Mouse (Mus musculus) cerebellum, postnatal 4 days (tissue): ENCODE results near the gene Acsm2.
"Not testable (repeated sequence)": the region's sequence is repeated elsewhere in the genome, so short reads cannot be mapped to it uniquely, and the experiment has no call there.

Source experiments
- DNase-seq, 2 experiments: peaks; one replicate each; pipeline ENCODE4 v3.0.0; 2022; ENCODE audit warnings: low spot score in 2 of 2, mixed read lengths in 1 of 2

Gene Acsm2

GRCm38 (mm10) chr7:119562476-119562875 is 8.3 kb downstream of the Acsm2 start:
- not testable (repeated sequence) for DNase-seq

DNA sequence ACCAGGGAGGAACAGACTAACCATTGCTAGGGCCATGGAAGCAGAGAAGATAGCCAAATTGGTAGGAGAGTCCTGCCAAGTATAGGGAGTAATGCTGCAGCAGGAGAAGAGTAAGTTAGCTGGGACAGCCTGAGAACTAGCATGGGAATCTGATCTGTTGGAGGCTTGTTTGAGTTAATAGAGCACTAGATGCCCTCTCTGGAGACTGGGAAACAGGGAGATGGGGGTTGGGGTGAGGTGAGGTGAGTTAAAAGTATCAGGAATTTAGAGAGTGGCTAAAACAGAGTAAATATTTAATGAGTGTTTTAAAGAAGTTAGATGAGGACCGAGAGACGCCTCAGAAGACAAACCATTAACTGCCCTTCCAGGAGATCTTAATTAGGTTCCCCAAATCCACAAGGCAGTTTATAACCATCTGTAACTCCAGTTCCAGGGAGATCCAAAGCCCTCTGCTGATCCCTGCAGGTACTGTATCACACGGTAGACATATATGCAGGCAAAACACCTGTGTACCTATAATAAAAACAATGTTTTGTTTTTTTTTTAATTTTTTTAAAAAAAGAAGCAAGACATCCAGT is 40.5 kb downstream of the Acsm2 start:
- no peak for DNase-seq

- no peak for DNase-seq
Observed at GRCm38 (mm10) chr7:119595306-119595705, 41.2 kb downstream of the Acsm2 start.

GRCm38 (mm10) chr7:119596536-119596935 is 42.4 kb downstream of the Acsm2 start:
- no peak for DNase-seq

DNA sequence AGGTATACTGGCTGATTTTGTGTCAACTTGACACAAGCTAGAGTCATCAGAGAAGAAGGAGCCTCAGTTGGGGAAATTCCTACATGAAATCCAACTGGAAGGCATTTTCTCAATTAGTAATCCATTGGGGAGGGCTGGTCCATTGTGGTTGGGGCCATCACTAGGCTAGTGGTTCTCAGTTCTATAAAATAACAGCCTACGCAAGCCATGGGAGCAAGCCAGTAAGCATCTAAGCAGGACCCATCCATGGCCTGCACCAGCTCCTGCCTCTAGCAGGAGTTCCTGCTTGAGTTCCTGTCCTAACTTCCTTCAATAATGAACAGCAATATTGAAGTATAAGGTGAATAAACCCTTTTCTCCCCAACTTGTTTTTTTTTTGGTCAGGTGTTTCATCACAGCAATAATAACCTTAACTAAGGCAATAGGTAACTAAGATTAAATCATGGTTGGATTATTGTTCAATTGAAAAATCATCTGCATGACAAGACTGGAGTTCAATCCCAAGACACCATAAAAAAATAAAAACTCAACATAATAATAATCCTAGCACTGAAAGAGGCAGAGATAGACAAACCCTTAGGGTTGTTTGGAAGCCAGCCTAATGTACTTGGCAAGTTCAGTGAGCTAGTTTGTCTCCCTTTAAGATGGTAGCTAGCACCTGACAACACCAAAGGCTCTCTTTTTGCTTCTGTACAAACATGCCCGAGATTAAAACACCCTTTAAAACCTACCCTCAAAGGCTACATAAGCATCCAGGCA is 47.2 kb downstream of the Acsm2 start:
- no peak for DNase-seq

DNA sequence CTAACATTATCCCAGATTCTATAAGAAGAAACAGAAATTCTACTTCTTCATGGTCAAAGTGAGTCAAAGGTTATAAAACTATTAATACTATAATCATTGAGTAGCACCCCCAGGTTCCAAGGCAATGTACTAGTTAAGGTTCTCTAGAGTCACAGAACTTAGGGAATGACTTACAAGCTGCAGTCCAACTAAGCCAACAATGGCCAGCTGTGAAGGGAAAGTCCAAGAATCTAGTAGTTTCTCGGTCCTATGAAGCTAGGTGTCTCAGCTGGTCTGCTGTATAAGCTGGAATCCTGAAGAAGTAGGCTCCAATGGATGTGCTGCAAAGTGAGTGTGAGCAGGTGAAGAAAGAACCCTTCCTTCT is 47.8 kb downstream of the Acsm2 start:
- DNase-seq: no peak

- no peak for DNase-seq
Observed at GRCm38 (mm10) chr7:119604903-119605483, 50.9 kb downstream of the Acsm2 start.

GRCm38 (mm10) chr7:119605926-119606663 is 52.0 kb downstream of the Acsm2 start:
- DNase-seq: no peak

DNA sequence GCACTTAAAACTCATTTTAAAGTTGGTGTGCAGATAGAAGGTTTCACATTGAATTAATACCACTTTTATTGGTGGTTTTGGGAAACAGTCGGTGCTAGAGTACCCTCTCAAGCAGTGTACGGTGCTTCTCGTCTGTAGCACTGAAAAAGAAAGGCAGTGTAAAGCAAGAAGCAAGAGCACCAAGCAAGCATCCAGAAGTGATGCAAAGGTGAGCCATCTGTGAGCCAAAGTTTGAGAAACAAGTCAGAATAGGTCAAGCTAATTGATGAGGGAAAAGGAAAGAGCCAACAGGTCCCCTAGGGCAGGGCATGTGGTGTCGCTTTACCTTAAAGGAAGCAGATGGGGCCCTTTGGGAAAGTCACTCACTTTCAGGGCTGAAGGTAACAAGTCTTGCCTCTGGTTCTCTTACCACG is 52.5 kb downstream of the Acsm2 start, which contains the start of gene Acsm1:
Gene Acsm1 (plus strand): TSS at position 363 of the 413 bp plus-strand sequence.
- no peak for DNase-seq

DNA sequence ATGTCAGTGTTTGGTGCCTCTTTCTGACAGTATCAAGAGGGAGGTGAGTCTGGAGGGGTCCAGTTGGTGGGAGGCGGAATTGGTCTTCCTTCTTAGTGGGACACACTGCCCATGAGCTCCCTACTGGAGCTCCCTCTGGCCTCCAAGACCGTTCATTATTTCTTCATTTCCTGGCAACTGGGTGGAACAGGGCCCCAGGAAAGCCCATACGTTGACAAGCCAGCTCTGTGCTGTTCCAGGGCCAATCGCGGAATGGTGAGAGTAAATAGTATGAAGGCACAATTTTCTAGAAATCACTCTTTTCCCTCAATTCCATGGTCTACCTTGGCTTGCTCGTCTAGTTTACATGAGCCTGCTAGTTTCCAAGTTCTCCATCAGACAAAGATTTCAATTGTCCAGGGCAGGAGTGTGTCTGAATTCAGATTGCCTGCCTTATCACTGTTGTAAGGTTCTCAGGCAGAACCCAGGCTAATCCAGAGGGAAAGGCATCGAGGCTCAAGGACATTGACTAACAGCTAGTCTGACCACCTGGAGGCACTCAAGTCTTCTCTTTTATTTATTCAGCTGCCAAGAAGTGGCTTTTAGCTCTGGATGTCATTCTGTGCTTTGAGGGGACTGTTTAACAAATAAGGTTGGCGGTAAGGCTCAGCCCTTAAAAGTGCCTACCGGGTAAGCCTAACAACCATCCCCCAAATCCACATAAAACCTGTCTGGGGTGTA is 53.8 kb downstream of the Acsm2 start:
- DNase-seq: no peak

DNA sequence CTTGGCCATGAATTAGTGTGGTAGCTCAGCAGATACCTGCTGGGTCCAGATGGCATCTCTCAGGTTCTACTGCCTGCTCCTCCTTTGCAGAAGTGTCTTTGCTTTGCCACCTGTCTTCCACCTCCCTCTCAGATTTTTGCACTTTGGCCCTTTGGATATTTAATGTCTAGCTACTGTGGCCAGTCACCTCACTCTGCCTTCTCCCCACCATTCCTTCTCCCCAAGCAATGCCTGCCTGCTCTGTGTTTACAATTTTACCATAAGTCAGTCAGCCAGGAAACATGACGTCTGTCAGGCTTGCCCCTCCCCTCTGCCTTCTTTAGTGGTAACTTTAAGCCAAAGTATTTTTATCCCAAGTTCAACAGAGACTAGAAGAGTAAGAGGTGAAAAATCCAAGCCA is 62.4 kb downstream of the Acsm2 start:
- no peak for DNase-seq

DNA sequence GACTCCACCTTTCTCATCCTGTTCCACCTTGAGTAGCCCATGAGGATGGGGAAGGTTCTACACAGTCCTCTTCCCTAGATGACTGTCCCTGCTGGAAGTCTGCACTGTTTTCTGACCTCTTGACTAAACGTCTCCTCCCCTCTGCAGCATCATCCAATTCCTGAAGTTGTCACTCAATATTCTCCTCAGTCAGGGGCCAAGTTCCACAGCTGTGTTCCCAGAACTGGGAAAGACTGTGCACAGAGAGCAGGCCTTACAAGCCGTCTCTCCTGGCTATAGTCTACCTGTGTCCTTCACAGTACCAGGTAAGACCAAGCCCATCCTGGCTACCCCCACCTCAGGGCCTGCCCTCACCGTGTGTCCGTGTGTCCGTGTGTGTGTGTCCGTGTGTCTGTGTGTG is 63.5 kb downstream of the Acsm2 start:
- DNase-seq: no peak

DNA sequence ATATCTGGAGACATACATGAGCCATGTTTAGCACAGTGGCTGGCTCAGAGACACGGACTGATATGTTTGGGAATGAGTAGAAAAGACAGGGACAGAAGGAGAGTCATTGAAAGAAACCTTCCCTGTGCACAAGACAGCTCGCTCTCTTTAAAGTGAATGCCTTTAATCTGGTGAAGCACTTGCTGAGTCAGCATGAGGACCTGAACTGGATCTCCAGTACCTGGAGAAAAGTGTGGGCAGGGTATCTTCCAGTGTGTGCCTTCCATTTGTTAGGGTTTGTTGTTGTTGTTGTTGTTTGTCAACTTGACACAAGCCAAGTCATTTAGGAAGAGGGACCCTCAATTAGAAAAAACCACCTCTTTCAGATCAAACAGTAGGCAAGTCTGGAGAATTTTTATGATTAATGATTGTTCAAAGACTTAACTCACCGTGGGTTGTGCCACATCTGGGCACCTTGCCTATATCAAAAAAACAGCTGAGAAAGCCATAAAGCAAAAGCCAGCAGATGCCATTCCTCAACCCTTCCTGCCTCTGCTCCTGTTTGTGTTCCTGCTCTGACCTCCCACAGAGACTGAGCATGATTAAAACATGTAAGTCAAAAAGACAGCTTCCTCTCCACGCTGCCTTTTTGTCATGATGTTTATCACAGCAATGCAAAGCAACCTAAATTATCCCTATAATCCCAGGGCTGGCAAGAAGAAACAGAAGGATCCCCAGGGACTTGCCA is 64.2 kb downstream of the Acsm2 start:
- DNase-seq: no peak

DNA sequence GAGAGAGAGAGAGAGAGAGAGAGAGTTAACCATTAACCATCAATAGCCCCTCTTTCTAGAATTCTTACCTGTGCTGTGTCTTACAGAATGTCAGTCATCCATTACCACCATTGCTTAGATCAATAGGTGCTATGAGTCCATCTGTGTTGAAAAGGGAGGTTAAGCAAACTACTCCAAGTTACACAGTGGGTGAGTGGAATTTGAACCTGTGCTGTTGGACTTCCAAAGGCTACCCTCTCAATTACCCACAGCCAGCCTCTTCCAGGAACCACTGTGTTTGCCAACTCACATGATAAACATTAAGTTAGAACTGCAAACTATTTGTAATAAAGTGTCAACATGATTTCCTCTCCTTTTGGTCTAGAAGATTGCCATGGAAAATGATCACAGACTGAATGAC is 66.0 kb downstream of the Acsm2 start:
- DNase-seq: no peak

DNA sequence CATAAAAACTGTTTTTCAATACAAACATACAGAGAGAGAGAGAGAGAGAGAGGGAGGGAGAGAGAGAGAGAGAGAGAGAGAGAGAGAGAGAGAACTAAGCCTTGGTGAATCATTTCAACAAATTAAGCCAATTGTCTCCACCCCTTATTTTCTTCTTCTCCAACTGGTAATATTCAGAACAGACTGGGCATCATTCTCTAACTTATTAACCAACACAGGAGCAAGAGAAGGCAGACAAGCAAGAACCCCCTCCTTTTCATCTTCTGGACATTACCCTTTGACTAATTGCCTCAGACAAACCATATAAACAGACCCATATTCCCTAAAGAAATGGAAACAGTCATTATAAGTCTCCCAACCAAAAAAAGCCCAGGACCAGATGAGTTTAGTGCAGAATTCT is 84.6 kb downstream of the Acsm2 start:
- DNase-seq: no peak

DNA sequence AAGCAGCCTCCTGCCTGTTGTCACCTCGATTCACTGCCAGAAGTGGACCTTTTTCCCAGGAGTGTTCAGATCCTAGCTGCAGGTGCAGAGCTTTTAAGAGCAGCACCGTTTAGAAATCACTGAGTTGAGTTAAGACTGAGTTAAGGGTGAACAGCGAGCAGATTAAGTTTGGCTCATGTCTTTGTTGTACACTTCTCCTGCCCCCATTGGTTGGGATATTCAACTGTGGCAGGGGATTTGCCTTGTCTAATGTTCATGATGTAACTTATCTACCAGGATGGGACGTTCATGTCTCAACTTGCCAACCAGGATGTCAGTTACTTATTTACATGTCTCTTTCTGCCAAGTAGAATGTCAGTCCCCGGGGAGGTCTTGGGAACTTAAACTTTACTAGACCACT is 88.2 kb downstream of the Acsm2 start:
- no peak for DNase-seq
